Mouse (Mus musculus): ENCODE measurements at regions not wholly inside any gene's neighbourhood (a gene's known extent, or its start where the extent isn't known, plus 50 kb on each side); places are given as distances from the start of the nearest gene placed in this dataset.

- DNase-seq: no peak
Observed at GRCm38 (mm10) chr7:77632656-77633055, 1105.2 kb downstream of the Ntrk3 start.

DNA sequence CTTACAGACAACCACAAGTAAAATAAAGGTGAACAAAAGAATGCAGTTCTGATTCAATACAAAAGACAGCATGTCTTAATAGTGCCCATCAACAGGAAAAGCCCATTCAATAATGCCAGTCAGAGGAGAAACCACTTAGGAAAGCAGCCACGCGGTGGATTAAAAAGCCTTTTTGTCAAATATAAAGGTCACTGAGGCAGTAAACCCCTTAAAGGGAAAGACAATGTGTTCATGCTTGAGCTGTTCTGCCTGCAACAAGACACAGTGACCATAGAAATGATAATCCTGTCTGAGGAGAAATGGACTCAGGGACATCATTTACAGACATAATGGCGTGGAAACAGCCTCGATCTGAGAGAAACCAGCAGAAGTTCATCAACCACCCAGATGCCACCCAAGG, 1114.3 kb downstream of the Ntrk3 start:
- DNase-seq: no peak

- DNase-seq: no peak
Observed at GRCm38 (mm10) chr7:77622934-77623333, 1114.9 kb downstream of the Ntrk3 start.

GRCm38 (mm10) chr7:77572872-77573271, 1164.9 kb downstream of the Ntrk3 start:
- DNase-seq: no peak

- DNase-seq: no peak
Observed at GRCm38 (mm10) chr7:77559095-77559494, 1178.7 kb downstream of the Ntrk3 start.

GRCm38 (mm10) chr7:77558536-77558935, 1179.3 kb downstream of the Ntrk3 start:
- no peak for DNase-seq

DNA sequence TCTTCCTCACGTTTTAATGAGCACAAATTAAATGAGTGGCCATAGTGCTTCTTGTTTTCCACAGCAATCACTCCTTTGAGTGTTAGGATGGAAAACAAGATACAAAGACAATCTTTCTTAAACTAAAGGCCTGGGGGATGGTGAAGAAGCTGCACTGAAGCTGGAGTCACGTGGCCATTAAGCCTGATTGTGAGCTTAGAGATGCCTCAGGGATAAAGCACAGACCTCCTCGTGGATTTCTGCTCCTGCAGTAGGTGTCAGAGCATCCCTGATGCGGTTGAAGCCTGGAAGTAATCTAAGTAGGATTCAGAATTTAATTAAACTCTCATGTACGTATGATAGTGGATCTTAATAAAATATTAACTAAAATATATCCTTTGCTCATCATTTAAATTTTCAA, 1200.9 kb downstream of the Ntrk3 start:
- no peak for DNase-seq

DNA sequence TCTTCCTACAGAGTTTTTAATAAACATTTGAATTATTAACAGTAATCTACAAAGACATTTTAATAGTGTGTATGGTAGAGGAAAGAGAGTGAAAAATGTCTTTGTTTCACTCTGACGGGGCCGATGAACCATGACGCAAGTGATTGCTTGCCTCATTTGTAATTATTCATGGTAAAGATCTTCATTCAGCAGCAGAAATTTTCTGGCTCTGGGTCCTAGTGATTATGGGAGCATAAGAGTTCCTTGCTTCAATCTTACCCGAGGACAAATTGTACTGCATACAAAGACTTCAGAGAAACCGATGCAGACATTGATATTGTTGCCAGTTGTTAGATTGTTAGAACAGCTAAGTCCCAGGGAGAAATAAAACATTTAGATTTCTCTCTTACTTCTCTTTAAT, 1209.9 kb downstream of the Ntrk3 start:
- no peak for DNase-seq

DNA sequence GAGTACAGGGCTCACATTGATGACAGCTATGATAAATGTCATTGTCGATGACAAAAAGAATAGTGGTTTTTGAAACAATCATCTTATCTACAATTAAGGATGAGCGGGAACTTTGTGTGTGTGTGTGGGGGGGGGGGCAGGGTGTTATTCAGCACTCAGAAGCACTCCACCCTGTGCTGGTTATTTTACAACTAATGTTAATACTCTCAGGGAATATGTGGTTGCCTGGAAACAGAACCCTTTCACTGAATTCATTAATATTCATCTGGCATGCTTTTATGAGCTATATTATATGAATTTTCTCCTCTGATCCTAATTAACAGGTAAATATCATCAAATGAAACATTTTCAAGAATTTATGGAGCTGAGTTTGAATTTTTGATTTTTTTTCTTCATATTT, 1228.2 kb downstream of the Ntrk3 start:
- DNase-seq: no peak

GRCm38 (mm10) chr7:77507606-77508005, 1230.2 kb downstream of the Ntrk3 start:
- no peak for DNase-seq

DNA sequence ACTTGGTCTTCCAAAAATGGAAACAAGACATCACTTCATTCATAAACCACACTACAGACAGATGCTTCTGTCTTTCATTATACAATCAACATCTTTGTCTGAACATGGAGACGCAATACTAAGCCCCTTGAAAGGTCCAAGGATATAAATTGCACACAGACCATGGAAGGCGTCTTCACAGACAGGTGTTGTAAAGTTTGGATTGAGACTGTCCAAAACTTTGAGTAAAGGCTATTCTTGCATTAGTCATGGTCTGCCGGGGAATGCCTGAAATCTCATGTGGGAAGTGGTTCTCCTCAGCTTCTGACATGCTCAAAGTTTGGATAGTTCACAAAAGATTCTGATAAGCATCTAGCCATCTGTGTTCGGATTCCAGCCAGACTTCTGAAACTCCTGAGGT, 1235.2 kb downstream of the Ntrk3 start:
- no peak for DNase-seq

DNA sequence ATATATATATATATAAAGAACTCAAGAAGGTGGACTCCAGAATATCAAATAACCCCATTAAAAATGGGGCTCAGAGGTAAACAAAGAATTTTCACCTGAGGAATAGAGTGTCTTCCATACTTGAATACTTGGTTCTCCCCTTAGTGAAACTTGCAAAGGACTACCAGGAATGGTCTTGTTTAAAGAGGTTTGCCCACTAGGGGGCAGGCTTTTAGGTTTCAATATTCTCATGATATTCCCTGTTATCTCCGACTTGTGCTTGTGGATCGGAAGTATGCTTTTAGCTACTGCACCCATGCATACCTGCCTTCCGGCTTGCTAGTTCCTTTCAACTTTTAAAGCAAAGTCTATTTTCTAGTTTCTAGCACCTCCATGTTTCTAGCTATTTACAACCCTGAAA, 1242.7 kb downstream of the Ntrk3 start:
- peak; percentile 3 for DNase-seq

GRCm38 (mm10) chr7:77477519-77477918, 1247.8 kb downstream of the Agbl1 start:
- no peak for DNase-seq

GRCm38 (mm10) chr7:77446052-77446367, 1216.3 kb downstream of the Agbl1 start:
- DNase-seq: no peak

DNA sequence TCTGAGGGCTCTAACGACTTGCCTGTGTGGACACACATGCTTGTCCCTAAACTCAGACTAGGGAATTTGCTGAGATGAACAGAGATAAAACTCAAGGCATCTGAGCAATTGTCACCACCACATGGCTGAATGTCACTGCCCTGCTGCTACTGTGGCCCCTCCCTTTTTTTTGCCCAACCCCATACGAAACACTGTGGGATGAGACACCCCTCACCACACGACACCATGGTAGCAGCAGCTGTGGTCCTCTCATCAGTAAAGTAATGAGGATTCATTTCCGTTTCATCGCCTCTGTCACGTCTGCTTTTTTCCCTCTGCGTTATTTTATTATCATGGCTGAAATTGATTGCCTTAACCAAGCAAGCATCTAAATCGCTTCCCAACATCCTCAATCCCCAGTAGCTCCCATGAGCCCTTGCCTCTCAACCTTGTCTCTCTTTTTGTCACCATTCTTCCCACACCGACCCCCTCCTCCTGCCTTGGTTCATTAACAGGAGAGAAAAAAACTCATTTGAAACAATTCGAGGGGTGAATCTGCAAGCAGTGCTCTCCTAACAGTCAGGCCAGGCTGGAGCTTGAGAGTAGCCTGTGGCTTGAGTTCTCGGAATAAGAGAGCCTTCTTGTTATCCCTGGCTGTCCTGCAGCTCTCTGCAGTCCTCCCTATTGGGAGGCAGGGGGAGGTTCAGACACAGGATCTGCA, 1215.8 kb downstream of the Agbl1 start:
- no peak for DNase-seq

GRCm38 (mm10) chr7:77441622-77442021, 1211.9 kb downstream of the Agbl1 start:
- no peak for DNase-seq

- DNase-seq: no peak
Observed at GRCm38 (mm10) chr7:77413606-77414005, 1183.9 kb downstream of the Agbl1 start.
